Mouse (Mus musculus) right cerebral cortex, adult 18-20 months (tissue): ENCODE measurements around the gene S100z.

Experiments used
- DNase-seq: peaks from one replicate; pipeline ENCODE4 v3.0.0; 2022; ENCODE audit warnings: mixed read lengths

Gene S100z

GRCm38 (mm10) chr13:95444291-95444690 lies 34.2 kb downstream of the S100z start:
- no peak for DNase-seq

GRCm38 (mm10) chr13:95443376-95444233 lies 34.9 kb downstream of the S100z start:
- no peak for DNase-seq

- DNase-seq = no peak
Observed at GRCm38 (mm10) chr13:95442901-95443300, 35.6 kb downstream of the S100z start.

- no peak for DNase-seq
Observed at GRCm38 (mm10) chr13:95439569-95439968, 39.0 kb downstream of the S100z start.

GRCm38 (mm10) chr13:95431760-95432159 lies 46.8 kb downstream of the S100z start:
- DNase-seq = no peak

GRCm38 (mm10) chr13:95427499-95427898 lies 51.0 kb downstream of the S100z start:
- no peak for DNase-seq
